Mouse (Mus musculus) intestine, embryonic 15.5 days (tissue): ENCODE measurements at regions not wholly inside any gene's neighbourhood (a gene's known extent, or its start where the extent isn't known, plus 50 kb on each side); places are given as distances from the start of the nearest gene placed in this dataset.
"Not testable (repeated sequence)": the region's sequence is repeated elsewhere in the genome, so short reads cannot be mapped to it uniquely, and the experiment has no call there.

Source experiments
- ATAC-seq: fragments of 200-750 bp; cut with Nextera tagmentation; 2 replicates; pipeline ENCODE4 v1.8.0; 2017; ENCODE audit warnings: moderate TSS enrichment, moderate library complexity
- H3K27ac ChIP-seq: fragments of 300-500 bp; sonication (generic); 2 replicates; pipeline ENCODE4 v1.5.1; 2015; ENCODE audit warnings: mild to moderate bottlenecking, inconsistent platforms
- H3K27me3 ChIP-seq: fragments of 300-500 bp; sonication (generic); replicated peaks from 2 replicates; pipeline ENCODE4 v1.6.1; 2015; ENCODE audit warnings: inconsistent platforms
- H3K36me3 ChIP-seq: fragments of 300-500 bp; sonication (generic); 2 replicates; pipeline ENCODE4 v1.6.1; 2015; ENCODE audit warnings: inconsistent platforms
- H3K4me1 ChIP-seq: fragments of 300-500 bp; sonication (generic); replicated peaks from 2 replicates; pipeline ENCODE4 v1.6.1; 2015; ENCODE audit warnings: inconsistent platforms
- H3K4me2 ChIP-seq: fragments of 300-500 bp; sonication (generic); replicated peaks from 2 replicates; pipeline ENCODE4 v1.6.1; 2015; ENCODE audit warnings: mild to moderate bottlenecking, inconsistent platforms
- H3K4me3 ChIP-seq: fragments of 300-500 bp; sonication (generic); replicated peaks from 2 replicates; pipeline ENCODE4 v1.5.1; 2015; ENCODE audit warnings: inconsistent platforms
- H3K9ac ChIP-seq: fragments of 300-500 bp; sonication (generic); 2 replicates; pipeline ENCODE4 v1.6.1; 2015; ENCODE audit warnings: inconsistent platforms
- H3K9me3 ChIP-seq: fragments of 300-500 bp; sonication (generic); 2 replicates; pipeline ENCODE4 v1.6.1; 2016; ENCODE audit warnings: inconsistent platforms
- WGBS: fragments of 180-500 bp; shearing (Covaris S2); methylation state at CpG from one replicate; pipeline ENCODE4 v1.1.7; 2015; 5-methylcytosine and 5-hydroxymethylcytosine counted together

DNA sequence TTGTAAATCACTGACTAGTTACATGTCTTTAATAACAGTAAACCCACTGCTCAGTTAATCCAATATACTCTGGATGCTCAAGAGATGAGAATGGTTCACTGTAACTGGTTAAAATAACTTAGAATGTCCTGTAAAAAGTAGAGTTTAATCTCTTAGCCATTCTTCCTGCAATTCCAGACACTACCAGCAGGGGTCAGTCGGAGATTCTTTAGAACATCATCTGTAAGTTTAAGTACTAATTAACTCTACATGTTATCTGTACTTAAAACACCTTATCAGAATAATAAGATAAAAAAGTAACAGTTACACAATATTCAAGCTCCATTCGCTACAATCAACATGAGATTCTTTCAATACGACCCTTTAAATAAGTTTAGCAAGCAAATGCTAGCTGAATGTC, 58.7 kb upstream of the Olig3 start:
- Histone ChIP-seq H3K36me3 (no peaks in the 10 kb centered on the region), H3K27me3 (no peaks in the 10 kb centered on the region), H3K27ac (no peak overlapping the region), H3K4me1 (no peaks in the 10 kb centered on the region), H3K9me3 (no peaks in the 10 kb centered on the region), H3K9ac (no peak overlapping the region), H3K4me3 (no peak overlapping the region), H3K4me2 (no peak overlapping the region)
- 58% methylated on average over 3 of the region's 3 CpGs for WGBS
- no peak for ATAC-seq

GRCm38 (mm10) chr10:19295388-19296013, 60.8 kb upstream of the Olig3 start:
- Histone ChIP-seq H3K27ac (no peak overlapping the region), H3K9ac (no peak overlapping the region), H3K36me3 (no peaks in the 10 kb centered on the region), H3K4me2 (no peak overlapping the region), H3K4me1 (no peaks in the 10 kb centered on the region), H3K4me3 (no peak overlapping the region), H3K27me3 (no peaks in the 10 kb centered on the region), H3K9me3 (no peaks in the 10 kb centered on the region)
- no peak for ATAC-seq
- 68% methylated on average over 7 of the region's 7 CpGs for WGBS

GRCm38 (mm10) chr10:19291474-19291873, 64.9 kb upstream of the Olig3 start:
- no peaks in the 10 kb centered on the region for H3K36me3 ChIP-seq
- WGBS = 84% methylated on average over 5 of the region's 5 CpGs
- H3K4me2 ChIP-seq = no peak overlapping the region

GRCm38 (mm10) chr10:19291039-19291438, 65.3 kb upstream of the Olig3 start:
- not testable (repeated sequence) for H3K4me1 ChIP-seq, H3K4me3 ChIP-seq, H3K27me3 ChIP-seq, H3K27ac ChIP-seq, H3K9me3 ChIP-seq, ATAC-seq, H3K36me3 ChIP-seq, H3K9ac ChIP-seq, H3K4me2 ChIP-seq
- 93% methylated on average over 3 of the region's 3 CpGs for WGBS

More at GRCm38 (mm10) chr10:19291474-19291873, 64.9 kb upstream of the Olig3 start:
- ATAC-seq = no peak
- Histone ChIP-seq H3K27me3 (no peaks in the 10 kb centered on the region), H3K4me3 (no peak overlapping the region), H3K4me1 (no peaks in the 10 kb centered on the region), H3K9me3 (no peaks in the 10 kb centered on the region), H3K9ac (no peak overlapping the region), H3K27ac (no peak overlapping the region)

- no peaks in the 10 kb centered on the region for H3K9me3 ChIP-seq
- no peak overlapping the region for H3K9ac ChIP-seq
- H3K4me3 ChIP-seq = no peak overlapping the region
- no peaks in the 10 kb centered on the region for H3K27me3 ChIP-seq
- ATAC-seq = no peak
- 87% methylated on average over 3 of the region's 3 CpGs for WGBS
- no peaks in the 10 kb centered on the region for H3K36me3 ChIP-seq
- no peak overlapping the region for H3K27ac ChIP-seq
- no peaks in the 10 kb centered on the region for H3K4me1 ChIP-seq
- no peak overlapping the region for H3K4me2 ChIP-seq
Observed at GRCm38 (mm10) chr10:19282166-19282565, 74.2 kb upstream of the Olig3 start.

GRCm38 (mm10) chr10:19281021-19281420, 75.3 kb upstream of the Olig3 start:
- H3K4me1 ChIP-seq = no peaks in the 10 kb centered on the region
- H3K4me2 ChIP-seq = no peak overlapping the region
- no peak for ATAC-seq
- WGBS = 87% methylated on average over 4 of the region's 4 CpGs
- no peaks in the 10 kb centered on the region for H3K9me3 ChIP-seq
- H3K27me3 ChIP-seq = no peaks in the 10 kb centered on the region
- H3K36me3 ChIP-seq = no peaks in the 10 kb centered on the region
- no peak overlapping the region for H3K4me3 ChIP-seq
- no peak overlapping the region for H3K9ac ChIP-seq
- H3K27ac ChIP-seq = no peak overlapping the region

- no peaks in the 10 kb centered on the region for H3K9me3 ChIP-seq
- 0 out of 2 replicates have a peak overlapping the region, but pooled peaks have one; percentile 54 for H3K27ac ChIP-seq
- ATAC-seq = peak; percentile 87
Observed at GRCm38 (mm10) chr10:19278189-19278842, 78.0 kb upstream of the Olig3 start.

DNA sequence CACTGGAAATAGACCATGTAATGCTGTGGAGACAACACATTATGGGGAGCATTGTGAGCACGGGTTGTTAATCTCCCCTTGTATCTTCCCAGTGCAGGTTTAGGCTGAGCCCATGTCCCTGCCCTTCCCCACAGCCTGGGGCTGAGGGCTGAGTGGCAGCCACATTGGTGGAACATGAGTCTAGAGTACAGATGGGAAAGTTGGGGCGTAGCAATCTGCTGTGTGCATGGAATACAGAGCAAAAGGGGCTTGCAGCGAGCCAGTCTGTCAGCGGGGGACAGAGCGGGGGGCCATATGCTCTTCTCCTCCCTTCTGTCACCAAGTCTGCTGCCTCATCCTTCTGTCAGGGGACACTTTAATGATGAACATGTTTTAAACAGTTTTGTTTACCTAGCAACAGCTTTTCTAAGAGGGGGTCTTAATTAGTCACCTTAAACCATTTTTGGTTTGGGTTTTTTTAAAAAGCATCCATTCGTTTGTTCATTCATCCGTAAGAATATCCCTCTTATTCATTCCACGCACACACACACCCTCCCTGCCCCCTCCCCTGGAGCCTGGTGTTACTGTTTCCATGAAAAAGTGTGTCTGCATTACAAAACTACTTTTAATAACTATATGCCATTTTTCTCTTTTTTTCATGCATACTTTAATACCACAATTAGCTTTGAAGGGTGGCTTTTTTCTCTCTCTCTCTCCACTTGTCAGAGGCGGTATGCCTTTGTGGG, 79.1 kb upstream of the Olig3 start:
- Histone ChIP-seq H3K36me3 (no peaks in the 10 kb centered on the region), H3K9me3 (no peaks in the 10 kb centered on the region), H3K9ac (no peak overlapping the region), H3K4me3 (no peak overlapping the region), H3K27me3 (no peaks in the 10 kb centered on the region), H3K4me2 (no peak overlapping the region), H3K4me1 (no peaks in the 10 kb centered on the region), H3K27ac (no peak overlapping the region)
- WGBS = 72% methylated on average over 9 of the region's 9 CpGs
- ATAC-seq = no peak

More at GRCm38 (mm10) chr10:19278189-19278842, 78.0 kb upstream of the Olig3 start:
- Histone ChIP-seq H3K27me3 (no peaks in the 10 kb centered on the region), H3K4me1 (no peaks in the 10 kb centered on the region), H3K36me3 (no peaks in the 10 kb centered on the region), H3K4me2 (no peak overlapping the region), H3K4me3 (no peak overlapping the region), H3K9ac (no peak overlapping the region)
- WGBS = 39% methylated on average over 5 of the region's 5 CpGs

GRCm38 (mm10) chr10:19274985-19275384, 81.3 kb upstream of the Olig3 start:
- Histone ChIP-seq H3K27ac (no peak overlapping the region), H3K9me3 (no peaks in the 10 kb centered on the region), H3K4me3 (no peak overlapping the region), H3K36me3 (no peaks in the 10 kb centered on the region), H3K4me2 (no peak overlapping the region), H3K9ac (no peak overlapping the region), H3K4me1 (no peaks in the 10 kb centered on the region), H3K27me3 (no peaks in the 10 kb centered on the region)
- ATAC-seq = no peak
- 87% methylated on average over 4 of the region's 4 CpGs for WGBS

DNA sequence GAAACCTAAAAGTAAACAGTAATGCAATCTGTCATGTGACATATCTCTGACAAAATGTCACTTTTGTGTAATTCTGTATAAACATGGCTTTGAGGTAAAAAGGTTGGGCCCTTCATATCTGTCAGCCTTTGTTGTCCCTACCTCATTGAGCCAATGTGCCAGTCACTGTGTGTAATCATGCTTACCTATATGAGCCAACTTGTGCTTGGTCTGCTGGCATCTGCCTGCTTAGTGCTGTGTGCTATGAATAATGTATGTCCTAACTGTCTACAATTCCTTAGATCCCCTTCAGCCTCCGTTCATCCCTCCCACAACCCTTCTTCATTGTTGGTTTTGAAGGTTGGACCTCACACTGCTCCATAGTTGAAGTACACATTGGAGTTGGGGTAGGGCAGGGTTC, 86.9 kb upstream of the Olig3 start:
- no peak for ATAC-seq
- H3K9ac ChIP-seq = no peak overlapping the region
- H3K4me3 ChIP-seq = no peak overlapping the region
- H3K27me3 ChIP-seq = no peaks in the 10 kb centered on the region
- no peak overlapping the region for H3K4me2 ChIP-seq
- no peaks in the 10 kb centered on the region for H3K36me3 ChIP-seq
- H3K9me3 ChIP-seq = no peaks in the 10 kb centered on the region
- H3K27ac ChIP-seq = no peak overlapping the region
- H3K4me1 ChIP-seq = no peaks in the 10 kb centered on the region
- 69% methylated on average over 1 of the region's 1 CpGs for WGBS

GRCm38 (mm10) chr10:19268051-19268450, 88.3 kb upstream of the Olig3 start:
- H3K4me2 ChIP-seq = no peak overlapping the region
- H3K36me3 ChIP-seq = no peaks in the 10 kb centered on the region
- ATAC-seq = no peak
- no peaks in the 10 kb centered on the region for H3K27me3 ChIP-seq
- H3K9ac ChIP-seq = no peak overlapping the region
- H3K4me3 ChIP-seq = no peak overlapping the region
- H3K4me1 ChIP-seq = no peaks in the 10 kb centered on the region
- WGBS = 74% methylated on average over 4 of the region's 4 CpGs
- H3K9me3 ChIP-seq = no peaks in the 10 kb centered on the region
- H3K27ac ChIP-seq = no peak overlapping the region

- Histone ChIP-seq H3K4me1 (no peaks in the 10 kb centered on the region), H3K36me3 (no peaks in the 10 kb centered on the region), H3K4me2 (peak overlapping the region; percentile 39), H3K27me3 (no peaks in the 10 kb centered on the region), H3K9ac (no peak overlapping the region), H3K27ac (no peak overlapping the region), H3K4me3 (no peak overlapping the region), H3K9me3 (no peaks in the 10 kb centered on the region)
- 27% methylated on average over 8 of the region's 8 CpGs for WGBS
- peak; percentile 65; the same call in 1 of the 2 replicates for ATAC-seq
Observed at GRCm38 (mm10) chr10:19240102-19240759, 116.1 kb upstream of the Olig3 start.
